ENCODE assay signal across 8 mouse cellular contexts in the genomic region with DNA sequence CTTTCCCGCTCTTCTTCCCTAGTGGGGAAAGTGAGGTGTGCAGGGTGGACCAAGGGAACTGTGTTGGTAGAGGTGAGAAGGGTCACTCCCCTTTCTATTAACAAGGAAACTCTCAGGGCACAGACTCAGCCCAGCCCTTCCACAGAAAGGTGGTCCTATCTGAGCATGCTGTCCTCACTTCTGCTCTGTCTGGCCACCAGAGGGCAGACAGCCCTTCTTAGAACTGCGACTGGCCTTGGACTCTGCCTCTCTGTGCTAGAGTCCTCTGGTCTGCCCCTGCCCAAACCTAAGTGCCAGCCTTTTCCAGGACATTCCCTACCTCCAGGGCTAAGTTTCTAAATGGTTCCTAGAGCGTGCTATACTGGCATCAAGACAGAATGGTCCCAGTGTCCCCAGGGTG. TPM values are rescaled to one million over a fixed set of nuclear protein-coding genes. Genes with fewer than 3 reads are reported as not detected.
A peak's percentile ranks its signal among the peaks of the same experiment; 100 is the strongest.
DNase-seq lines count a peak whose midpoint lies in the region; ATAC-seq lines count a peak whose summit lies in the region.

No protein-coding gene starts in this region.

- H3K4me1 ChIP-seq in intestine, embryonic 14.5 days (replicated peaks; ENCODE audit: control insufficient read depth, insufficient read depth, low read length) = peaks cover 6% of the 10 kb centered on the region
- no peaks in the 10 kb centered on the region for H3K4me1 ChIP-seq in midbrain, embryonic 10.5 days

- no peak overlapping the region for H3K27ac ChIP-seq in intestine, embryonic 14.5 days (ENCODE audit: low read depth)
- H3K27ac ChIP-seq in midbrain, embryonic 10.5 days (replicated peaks) = no peak overlapping the region

- no peak overlapping the region for H3K4me3 ChIP-seq in intestine, embryonic 14.5 days (ENCODE audit: low read depth, low read length)
- H3K4me3 ChIP-seq in midbrain, embryonic 10.5 days = no peak overlapping the region

- no peaks in the 10 kb centered on the region for H3K27me3 ChIP-seq in intestine, embryonic 14.5 days (replicated peaks; ENCODE audit: control insufficient read depth, insufficient read depth, low read length)
- no peaks in the 10 kb centered on the region for H3K27me3 ChIP-seq in midbrain, embryonic 10.5 days (ENCODE audit: low read depth, poor library complexity, severe bottlenecking)

- no peak overlapping the region for H3K9ac ChIP-seq in intestine, embryonic 14.5 days (ENCODE audit: low read length)

- peak; percentile 59 to 61 for DNase-seq in cerebellum, adult 18-20 months
- peak; percentile 52 to 56 for DNase-seq in cerebellum, postnatal 36 days
- DNase-seq in gastrocnemius, adult 8-10 months (ENCODE audit: low spot score in 2 of 2) = peak; percentile 26 to 41
- peak; percentile 67 for DNase-seq in intestine, embryonic 14.5 days (ENCODE audit: low spot score)
- peak; percentile 37 to 49 for DNase-seq in left cerebral cortex, postnatal 36 days (ENCODE audit: low spot score in 2 of 2)
- DNase-seq in midbrain, embryonic 10.5 days (ENCODE audit: low spot score) = peak; percentile 65
- peak; percentile 43 for DNase-seq in skeletal muscle tissue, adult 2 months (ENCODE audit: low read depth, low spot score)

- 42% methylated on average over 3 of the region's 3 CpGs for WGBS in intestine, embryonic 14.5 days
- WGBS in midbrain, embryonic 10.5 days = 36% methylated on average over 3 of the region's 3 CpGs

- H3K4me2 ChIP-seq in intestine, embryonic 14.5 days (ENCODE audit: low read length) = no peak overlapping the region

- intact Hi-C loops in left cerebral cortex, postnatal 36 days (cut with DNase I) = loop anchor here (2.0 to 5.0 kb wide), 3 partner anchors 23 to 185 kb away; partner anchors contain the start of genes Hexdc and Ogfod3

- no peaks in the 10 kb centered on the region for H3K9me3 ChIP-seq in intestine, embryonic 14.5 days (ENCODE audit: control insufficient read depth, low read length)
- H3K9me3 ChIP-seq in midbrain, embryonic 10.5 days (replicated peaks) = no peaks in the 10 kb centered on the region

- no peaks in the 10 kb centered on the region for H3K36me3 ChIP-seq in intestine, embryonic 14.5 days (ENCODE audit: control insufficient read depth, insufficient read depth, low read length)
- no peaks in the 10 kb centered on the region for H3K36me3 ChIP-seq in midbrain, embryonic 10.5 days

- ATAC-seq in cerebellum, adult (ENCODE audit: insufficient number of reproducible peaks, low FRiP score, low TSS enrichment) = no peak
- peak; percentile 63; the same call in 1 of the 2 replicates for ATAC-seq in intestine, embryonic 14.5 days (replicated peaks; ENCODE audit: low FRiP score, low TSS enrichment, low read depth)

RNA-seq across cellular contexts. Expression of gene Cd7, which starts 21.5 kb away (rescaled TPM):
- total RNA-seq in gastrocnemius, adult 8-10 months (2022) = not detected
- 2.9 and 4.1 TPM in 2 replicates for polyA plus RNA-seq in intestine, embryonic 14.5 days (2014; fragmentation: Nextera tagmentation; extraction: Ambion mirVana)
- total RNA-seq in left cerebral cortex, postnatal 36 days (2021) = 1 to 10 TPM; 2.1 TPM
- polyA plus RNA-seq in midbrain, embryonic 10.5 days (2016; fragmentation: Nextera tagmentation; extraction: Ambion mirVana) = not detected in 2 replicates

RNA-seq across cellular contexts. Expression of gene Csnk1d, which starts 26.6 kb away (rescaled TPM):
- 10 to 100 TPM; 50.9 to 64.8 (median 53.1) TPM for total RNA-seq in gastrocnemius, adult 8-10 months (2022)
- 68.7 and 70.2 TPM in 2 replicates for polyA plus RNA-seq in intestine, embryonic 14.5 days (2014; fragmentation: Nextera tagmentation; extraction: Ambion mirVana)
- total RNA-seq in left cerebral cortex, postnatal 36 days (2021) = 100 to 1,000 TPM; 113 to 115 TPM
- 120 and 136 TPM in 2 replicates for polyA plus RNA-seq in midbrain, embryonic 10.5 days (2016; fragmentation: Nextera tagmentation; extraction: Ambion mirVana)

RNA-seq across cellular contexts. Expression of gene Sectm1b, which starts 45.7 kb away (rescaled TPM):
- not detected for total RNA-seq in gastrocnemius, adult 8-10 months (2022)
- polyA plus RNA-seq in intestine, embryonic 14.5 days (2014; fragmentation: Nextera tagmentation; extraction: Ambion mirVana) = 1.5 and 1.8 TPM in 2 replicates
- not detected for total RNA-seq in left cerebral cortex, postnatal 36 days (2021)
- polyA plus RNA-seq in midbrain, embryonic 10.5 days (2016; fragmentation: Nextera tagmentation; extraction: Ambion mirVana) = not detected in 2 replicates
